Mouse (Mus musculus) spleen, postnatal 14 days (tissue): ENCODE results near the gene C87436.

Source experiments
- DNase-seq, 2 experiments: peaks; one replicate each; pipeline ENCODE4 v3.0.0; 2021 to 2022; ENCODE audit warnings: low spot score in 2 of 2

C87436 gene

GRCm38 (mm10) chr6:86510979-86511378 is 72.8 kb downstream of the C87436 start:
- no peak for DNase-seq

GRCm38 (mm10) chr6:86513296-86513695 is 75.1 kb downstream of the C87436 start:
- DNase-seq: no peak

GRCm38 (mm10) chr6:86516021-86516420 is 77.8 kb downstream of the C87436 start:
- no peak for DNase-seq

- no peak for DNase-seq
Measured at GRCm38 (mm10) chr6:86519767-86520345, 81.7 kb downstream of the C87436 start.

GRCm38 (mm10) chr6:86522001-86522911 is 84.1 kb downstream of the C87436 start:
- no peak for DNase-seq
